Mouse (Mus musculus) CH12.LX (cell line): ENCODE measurements around the gene Fxr2. TPM values are rescaled to one million over a fixed set of nuclear protein-coding genes. Genes with fewer than 3 reads are reported as not detected.

Source experiments
- DNase-seq: peaks from one replicate; pipeline ENCODE4 v3.0.0-alpha.2; 2013; ENCODE audit errors: extremely low read depth
- H3K27ac ChIP-seq: 2 replicates; pipeline ENCODE4 v1.5.1; 2012; ENCODE audit warnings: low read depth, mild to moderate bottlenecking, control low read depth, moderate library complexity; ENCODE audit not compliant: insufficient read depth
- H3K27me3 ChIP-seq: replicated peaks from 2 replicates; pipeline ENCODE3; 2012; ENCODE audit warnings: inconsistent platforms
- H3K36me3 ChIP-seq, 2 experiments: replicated peaks in 1 of 2; 2 replicates each; pipeline versions ENCODE3 to v1.6.1; 2012; ENCODE audit warnings: inconsistent platforms in 1 of 2, low read length in 1 of 2, mild to moderate bottlenecking in 1 of 2, mixed read lengths in 1 of 2, moderate library complexity in 1 of 2; ENCODE audit not compliant: control insufficient read depth in 1 of 2, insufficient read depth in 1 of 2
- H3K4me1 ChIP-seq, 2 experiments: 2 replicates each; pipeline ENCODE4 v1.6.1; 2012; ENCODE audit warnings: inconsistent platforms in 1 of 2, moderate library complexity in 1 of 2; ENCODE audit not compliant: insufficient read depth in 2 of 2, control insufficient read depth in 1 of 2
- H3K4me2 ChIP-seq: 2 replicates; pipeline ENCODE4 v1.6.1; 2012; ENCODE audit warnings: low read depth, mild to moderate bottlenecking, control low read depth; ENCODE audit not compliant: poor library complexity, insufficient read depth, severe bottlenecking
- H3K4me3 ChIP-seq, 3 experiments: fragments of 150-350 bp in 1 of 3; sonication (generic) in 1 of 3; replicated peaks in 1 of 3; 2 replicates each; pipeline versions ENCODE3 to v1.5.1; 2011 to 2012; ENCODE audit warnings: low read depth in 2 of 3, low read length in 2 of 3, mild to moderate bottlenecking in 2 of 3, moderate library complexity in 2 of 3, control low read depth in 1 of 3, improper control_type of control experiment in 1 of 3, inconsistent platforms in 1 of 3, mixed read lengths in 1 of 3; ENCODE audit not compliant: poor library complexity in 1 of 3
- H3K79me2 ChIP-seq: replicated peaks from 2 replicates; pipeline ENCODE4 v1.6.1; 2012; ENCODE audit warnings: mild to moderate bottlenecking, moderate library complexity; ENCODE audit not compliant: control insufficient read depth, poor library complexity, insufficient read depth, severe bottlenecking; ENCODE audit errors: extremely low read depth
- H3K9ac ChIP-seq: 2 replicates; pipeline ENCODE4 v1.6.1; 2012; ENCODE audit warnings: low read depth, mild to moderate bottlenecking, control low read depth, moderate library complexity; ENCODE audit not compliant: insufficient read depth
- H3K9me3 ChIP-seq: replicated peaks from 2 replicates; pipeline ENCODE3; 2012; ENCODE audit warnings: low read length, inconsistent platforms, mixed read lengths
- CHD1 ChIP-seq: IDR thresholded peaks from 2 replicates; pipeline ENCODE4 v1.6.1; 2012; ENCODE audit warnings: low read depth, low read length, improper control_type of control experiment, inconsistent platforms
- CHD2 ChIP-seq: IDR thresholded peaks from 2 replicates; pipeline ENCODE4 v1.6.1; 2011; ENCODE audit warnings: low read length, improper control_type of control experiment
- ELF1 ChIP-seq: IDR thresholded peaks from 2 replicates; pipeline ENCODE4 v1.6.1; 2014; ENCODE audit warnings: low read depth, mild to moderate bottlenecking, inconsistent platforms, low read length, improper control_type of control experiment
- EP300 ChIP-seq: IDR thresholded peaks from 2 replicates; pipeline ENCODE4 v1.6.1; 2011; ENCODE audit warnings: low read length, improper control_type of control experiment
- HCFC1 ChIP-seq: IDR thresholded peaks from 2 replicates; pipeline ENCODE4 v1.6.1; 2012; ENCODE audit warnings: low read depth, mild to moderate bottlenecking, inconsistent platforms, low read length, improper control_type of control experiment
- IRF4 ChIP-seq: IDR thresholded peaks from 2 replicates; pipeline ENCODE4 v1.6.1; 2014; ENCODE audit warnings: low read depth, mild to moderate bottlenecking, inconsistent platforms, low read length, improper control_type of control experiment
- MEF2A ChIP-seq: IDR thresholded peaks from 2 replicates; pipeline ENCODE4 v1.6.1; 2014; ENCODE audit warnings: low read depth, mild to moderate bottlenecking, inconsistent platforms, low read length, improper control_type of control experiment, borderline replicate concordance
- MXI1 ChIP-seq: IDR thresholded peaks from 2 replicates; pipeline ENCODE4 v1.6.1; 2011; ENCODE audit warnings: mild to moderate bottlenecking, low read depth, low read length, improper control_type of control experiment
- PAX5 ChIP-seq: IDR thresholded peaks from 2 replicates; pipeline ENCODE4 v1.6.1; 2012; ENCODE audit warnings: low read length, inconsistent platforms, mixed read lengths
- POLR2A ChIP-seq: IDR thresholded peaks from 2 replicates; pipeline ENCODE4 v1.6.1; 2011; ENCODE audit warnings: low read depth, mild to moderate bottlenecking, improper control_type of control experiment, low read length
- POLR2AphosphoS2 ChIP-seq: IDR thresholded peaks from 2 replicates; pipeline ENCODE4 v1.6.1; 2011; ENCODE audit warnings: low read depth, low read length, improper control_type of control experiment
- RAD21 ChIP-seq: IDR thresholded peaks from 2 replicates; pipeline ENCODE4 v1.6.1; 2011; ENCODE audit warnings: low read depth, mild to moderate bottlenecking, low read length, improper control_type of control experiment, moderate library complexity
- SMC3 ChIP-seq: IDR thresholded peaks from 2 replicates; pipeline ENCODE4 v1.6.1; 2011; ENCODE audit warnings: low read depth, low read length, improper control_type of control experiment
- TCF12 ChIP-seq: IDR thresholded peaks from 2 replicates; pipeline ENCODE4 v1.6.1; 2014; ENCODE audit warnings: low read depth, mild to moderate bottlenecking, inconsistent platforms, low read length, improper control_type of control experiment
- USF2 ChIP-seq: conservative IDR thresholded peaks from 2 replicates; pipeline ENCODE4 v1.6.1; 2011; ENCODE audit warnings: low read depth, low read length, improper control_type of control experiment
- dilution Hi-C: fragments of 300-500 bp; cut with MboI; formaldehyde crosslinking; loops from 2 replicates; pipeline ENCODE4 v1.14.3; 2020; ENCODE audit warnings: low sequenced_read_pairs; ENCODE audit not compliant: extremely low pct_unique_long_range_greater_than_20kb, extremely low pct_ligation_motif_present
- in situ Hi-C: fragments of 300-500 bp; cut with MboI; formaldehyde crosslinking; loops from 3 replicates; pipeline ENCODE4 v1.14.3; 2019; ENCODE audit warnings: low sequenced_read_pairs, low pct_ligation_motif_present, low pct_unique_long_range_greater_than_20kb, mixed read lengths
- polyA plus RNA-seq: library from polyadenylated mRNA; unstranded; fragments of >175 nt; gene quantifications from 2 replicates; pipeline ENCODE4 v1.2.1, GENCODE M21; 2012; ENCODE audit warnings: low read depth; ENCODE audit not compliant: insufficient read length
- total RNA-seq, 2 experiments: library from RNA; depleted of rRNA; stranded (reverse); fragments of 300-350 nt in 1 of 2; fragments of >200 nt in 1 of 2; gene quantifications; 2 replicates each; pipeline ENCODE4 v1.2.3; 2012 to 2014

The Fxr2 gene
- total and polyA plus RNA-seq, 3 experiments, result 83.3 to 96.4 (median 90.5) TPM

- Histone ChIP-seq H3K36me3 (no peaks in the 10 kb centered on the region), H3K27ac (no peak within 1 kb of the TSS), H3K4me2 (no peak within 1 kb of the TSS), H3K4me3 (peak within 1 kb of the TSS in 1 of 3 experiments; percentile 41), H3K27me3 (peaks cover 46% of the 10 kb centered on the region), H3K4me1 (no peaks in the 10 kb centered on the region), H3K9ac (no peak within 1 kb of the TSS), H3K9me3 (no peaks in the 10 kb centered on the region), H3K79me2 (no peaks in the 10 kb centered on the region)
- DNase-seq, result no peak
- dilution Hi-C loops (no loop called here), in situ Hi-C loops (no loop called here)
- no peak for TF ChIP-seq HCFC1
Observed at GRCm38 (mm10) chr11:69621571-69622268, 11.1 kb upstream of the Fxr2 start, which contains the start of gene Sat2. TSS of gene Sat2 (plus strand) at chr11:69622024.

- Histone ChIP-seq H3K9me3 (no peaks in the 10 kb centered on the region), H3K27ac (no peak overlapping the region), H3K4me3 (no peak overlapping the region), H3K9ac (no peak overlapping the region), H3K4me2 (no peak overlapping the region)
- no peak for DNase-seq
- TF ChIP-seq POLR2AphosphoS2, result no peak
- TF ChIP-seq RAD21, result no peak
- no peak for TF ChIP-seq MEF2A
- TF ChIP-seq EP300, result no peak
- no peak for TF ChIP-seq USF2
- no peak for TF ChIP-seq SMC3
- TF ChIP-seq CHD2, result no peak
- TF ChIP-seq PAX5, result no peak
- TF ChIP-seq CHD1, result no peak
- TF ChIP-seq ELF1, result no peak
- no peak for TF ChIP-seq TCF12
- no peak for TF ChIP-seq POLR2A
- no peak for TF ChIP-seq IRF4
- TF ChIP-seq, all 38 proteins: peak for 0
- Histone ChIP-seq H3K36me3 (no peaks in the 10 kb centered on the region), H3K27me3 (peaks cover 40% of the 10 kb centered on the region), H3K79me2 (no peaks in the 10 kb centered on the region), H3K4me1 (no peaks in the 10 kb centered on the region)
- in situ Hi-C loops (no loop called here), dilution Hi-C loops (no loop called here)
Observed at GRCm38 (mm10) chr11:69622406-69622805, 10.4 kb upstream of the Fxr2 start.

- Histone ChIP-seq H3K27me3 (peaks cover 34% of the 10 kb centered on the region), H3K4me2 (no peak overlapping the region), H3K36me3 (no peaks in the 10 kb centered on the region), H3K27ac (no peak overlapping the region), H3K4me1 (no peaks in the 10 kb centered on the region; a peak in 1 of 4 replicates), H3K79me2 (no peaks in the 10 kb centered on the region), H3K9ac (no peak overlapping the region), H3K4me3 (no peak overlapping the region), H3K9me3 (no peaks in the 10 kb centered on the region)
- dilution Hi-C loops (no loop called here), in situ Hi-C loops (no loop called here)
- TF ChIP-seq MXI1 (no peak), PAX5 (no peak)
- no peak for DNase-seq
Observed at GRCm38 (mm10) chr11:69623006-69623405, 9.8 kb upstream of the Fxr2 start.
